Mouse (Mus musculus) lung, adult 2 months (tissue): Measurements from ENCODE around the gene Rhd.

Source experiments
- CTCF ChIP-seq: fragments of 200-500 bp; IDR thresholded peaks from 2 replicates; pipeline ENCODE4 v1.5.1; 2011; ENCODE audit warnings: mild to moderate bottlenecking, low read length, control low read depth; ENCODE audit not compliant: insufficient read depth
- POLR2A ChIP-seq: fragments of 200-500 bp; IDR thresholded peaks from 2 replicates; pipeline ENCODE4 v1.6.1; 2011; ENCODE audit warnings: low read depth, mild to moderate bottlenecking, control low read depth, low read length, borderline replicate concordance; ENCODE audit errors: extremely low read depth

DNA sequence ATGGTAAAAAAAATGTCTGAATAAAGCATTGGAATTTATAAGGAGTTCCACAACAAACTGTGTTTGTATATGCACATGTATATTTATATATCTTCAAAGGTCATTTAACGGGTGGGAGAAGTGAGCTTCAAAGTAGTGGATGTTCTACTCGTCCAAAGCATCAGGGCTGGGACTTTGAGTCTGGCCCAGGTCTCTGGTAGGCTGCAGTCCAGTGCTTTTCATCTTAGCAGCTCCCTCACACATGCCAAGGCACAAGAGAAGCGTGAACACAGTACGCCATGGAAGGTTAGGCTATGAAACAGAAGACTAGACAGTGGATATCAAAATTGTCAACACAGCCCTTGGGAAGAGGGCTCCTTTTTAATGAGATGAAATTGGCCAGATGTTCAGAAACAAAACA is 13.8 kb upstream of the Rhd start:
- TF ChIP-seq CTCF (no peak), POLR2A (no peak)
